Mouse (Mus musculus): ENCODE results near the gene Frmd4a. TPM values are rescaled to one million over a fixed set of nuclear protein-coding genes. Genes with fewer than 3 reads are reported as not detected.

Frmd4a gene
- polyA plus RNA-seq, 1 experiment from 2014 or later: 44.5 TPM

DNA sequence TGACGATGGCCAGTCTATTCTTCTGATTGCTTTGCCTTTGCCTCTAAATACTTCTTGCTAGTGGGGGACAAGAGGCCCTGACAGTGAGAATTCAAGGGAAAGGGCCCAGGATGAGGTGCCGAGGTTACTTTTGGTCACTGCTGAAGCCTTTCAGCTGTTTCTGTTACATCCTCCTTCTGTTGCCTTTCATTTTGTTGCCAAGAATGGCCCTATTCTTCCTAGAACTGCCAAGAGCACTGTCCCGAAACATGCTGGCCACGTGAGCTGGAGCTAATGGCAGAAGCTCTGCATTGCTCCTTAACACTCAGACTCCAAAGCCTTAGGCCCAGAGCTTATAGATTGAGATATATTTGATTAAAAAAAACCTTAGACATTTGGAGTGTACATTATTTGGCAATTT is 178.5 kb downstream of the Frmd4a start:
- no peaks in the 10 kb centered on the region for H3K27me3 ChIP-seq (ENCODE audit: control insufficient read depth, insufficient read depth, low read length)
- WGBS: 88% methylated on average over 4 of the region's 4 CpGs
- H3K27ac ChIP-seq (ENCODE audit: low read depth, low read length): no peak overlapping the region
- ATAC-seq (ENCODE audit: insufficient read depth, low FRiP score, low TSS enrichment): no peak
- no peak overlapping the region for H3K9ac ChIP-seq (ENCODE audit: low read length)
- H3K9me3 ChIP-seq (ENCODE audit: control insufficient read depth, low read length): no peaks in the 10 kb centered on the region
- 0 out of 2 replicates have a peak, but pooled peaks cover 3% of the 10 kb centered on the region for H3K4me1 ChIP-seq (ENCODE audit: control insufficient read depth, insufficient read depth, low read length)
- H3K4me2 ChIP-seq (ENCODE audit: low read depth): no peak overlapping the region
- DNase-seq (ENCODE audit: low spot score): no peak
- no peak overlapping the region for H3K4me3 ChIP-seq (ENCODE audit: low read depth, low read length)
- no peaks in the 10 kb centered on the region for H3K36me3 ChIP-seq (ENCODE audit: control insufficient read depth, insufficient read depth, low read length)

DNA sequence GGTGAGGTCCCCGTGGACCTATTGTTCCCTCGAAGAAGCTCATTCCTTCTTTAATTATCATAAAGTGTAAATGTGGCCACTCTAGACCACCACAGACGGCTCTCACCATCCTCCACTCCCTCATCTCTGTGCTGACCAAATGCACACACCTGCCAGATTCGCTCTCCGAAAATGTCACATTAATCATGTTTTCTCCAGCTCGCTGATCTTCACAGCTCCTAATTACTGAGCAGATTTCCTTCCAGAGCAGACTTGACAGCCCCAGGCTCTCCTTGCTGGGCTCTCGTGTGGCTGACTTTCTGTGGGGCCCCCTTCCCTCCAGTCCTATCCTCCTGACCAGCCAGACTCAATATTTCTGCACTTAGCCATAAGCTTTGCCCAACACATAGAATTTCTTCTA is 191.7 kb downstream of the Frmd4a start:
- WGBS: 66% methylated on average over 7 of the region's 7 CpGs
- Histone ChIP-seq H3K4me1 (ENCODE audit: control insufficient read depth, insufficient read depth, low read length) (no peaks in the 10 kb centered on the region), H3K9ac (ENCODE audit: low read length) (no peak overlapping the region), H3K4me3 (ENCODE audit: low read depth, low read length) (no peak overlapping the region), H3K36me3 (ENCODE audit: control insufficient read depth, insufficient read depth, low read length) (no peaks in the 10 kb centered on the region), H3K27ac (ENCODE audit: low read depth, low read length) (no peak overlapping the region), H3K27me3 (ENCODE audit: control insufficient read depth, insufficient read depth, low read length) (no peaks in the 10 kb centered on the region), H3K4me2 (ENCODE audit: low read depth) (no peak overlapping the region), H3K9me3 (ENCODE audit: control insufficient read depth, low read length) (no peaks in the 10 kb centered on the region)
- no peak for DNase-seq (ENCODE audit: low spot score)
- ATAC-seq (ENCODE audit: insufficient read depth, low FRiP score, low TSS enrichment): no peak

DNA sequence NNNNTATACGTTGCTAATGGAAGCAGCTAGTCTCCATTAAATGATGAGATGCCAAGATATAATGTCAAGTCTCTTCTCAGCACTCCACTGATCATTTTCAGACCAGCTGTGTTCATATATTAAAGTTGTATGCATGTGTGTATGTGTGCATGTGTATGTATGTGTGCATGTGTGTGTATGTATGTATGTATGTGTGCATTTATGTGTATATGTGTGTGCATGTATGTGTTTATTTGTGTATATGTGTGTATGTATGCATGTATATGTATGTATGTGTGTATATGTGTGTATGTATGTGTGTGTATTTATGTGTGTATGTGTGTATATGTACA is 204.9 kb downstream of the Frmd4a start:
- Histone ChIP-seq H3K9ac (ENCODE audit: low read length) (no peak overlapping the region), H3K9me3 (ENCODE audit: control insufficient read depth, low read length) (no peaks in the 10 kb centered on the region), H3K4me1 (ENCODE audit: control insufficient read depth, insufficient read depth, low read length) (peaks cover 4% of the 10 kb centered on the region), H3K27me3 (ENCODE audit: control insufficient read depth, insufficient read depth, low read length) (no peaks in the 10 kb centered on the region), H3K4me3 (ENCODE audit: low read depth, low read length) (no peak overlapping the region), H3K4me2 (ENCODE audit: low read depth) (no peak overlapping the region), H3K36me3 (ENCODE audit: control insufficient read depth, insufficient read depth, low read length) (no peaks in the 10 kb centered on the region), H3K27ac (ENCODE audit: low read depth, low read length) (no peak overlapping the region)
- DNase-seq (ENCODE audit: low spot score): no peak
- WGBS: 8% methylated on average over 1 of the region's 1 CpGs
- ATAC-seq (ENCODE audit: insufficient read depth, low FRiP score, low TSS enrichment): 0 out of 2 replicates have a peak, but pooled peaks have one; percentile 23

DNA sequence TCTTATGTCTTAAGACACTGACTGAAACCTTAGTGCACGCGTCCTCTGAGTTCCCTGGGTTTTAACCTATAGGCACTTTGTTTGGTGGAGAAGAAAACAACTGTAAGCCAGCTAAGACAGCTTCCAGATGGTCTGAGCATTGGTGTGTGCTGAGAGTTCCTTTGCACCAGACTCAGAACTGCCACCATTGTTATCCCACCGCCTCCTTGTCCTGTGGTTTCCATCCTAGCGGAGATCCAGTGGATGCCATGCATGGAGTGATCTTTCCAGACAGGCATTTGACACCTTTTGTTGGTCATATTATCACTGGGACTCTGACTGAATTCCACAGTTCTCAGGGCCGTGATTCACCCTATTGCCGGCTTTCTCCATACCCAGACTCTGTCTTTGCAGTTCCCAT is 205.8 kb downstream of the Frmd4a start:
- H3K36me3 ChIP-seq (ENCODE audit: control insufficient read depth, insufficient read depth, low read length): no peaks in the 10 kb centered on the region
- peaks cover 9% of the 10 kb centered on the region for H3K4me1 ChIP-seq (ENCODE audit: control insufficient read depth, insufficient read depth, low read length)
- no peak overlapping the region for H3K27ac ChIP-seq (ENCODE audit: low read depth, low read length)
- ATAC-seq (ENCODE audit: insufficient read depth, low FRiP score, low TSS enrichment) (no peak), DNase-seq (ENCODE audit: low spot score) (no peak)
- no peaks in the 10 kb centered on the region for H3K27me3 ChIP-seq (ENCODE audit: control insufficient read depth, insufficient read depth, low read length)
- H3K4me3 ChIP-seq (ENCODE audit: low read depth, low read length): no peak overlapping the region
- no peak overlapping the region for H3K4me2 ChIP-seq (ENCODE audit: low read depth)
- no peak overlapping the region for H3K9ac ChIP-seq (ENCODE audit: low read length)
- WGBS: 90% methylated on average over 6 of the region's 6 CpGs
- H3K9me3 ChIP-seq (ENCODE audit: control insufficient read depth, low read length): no peaks in the 10 kb centered on the region

DNA sequence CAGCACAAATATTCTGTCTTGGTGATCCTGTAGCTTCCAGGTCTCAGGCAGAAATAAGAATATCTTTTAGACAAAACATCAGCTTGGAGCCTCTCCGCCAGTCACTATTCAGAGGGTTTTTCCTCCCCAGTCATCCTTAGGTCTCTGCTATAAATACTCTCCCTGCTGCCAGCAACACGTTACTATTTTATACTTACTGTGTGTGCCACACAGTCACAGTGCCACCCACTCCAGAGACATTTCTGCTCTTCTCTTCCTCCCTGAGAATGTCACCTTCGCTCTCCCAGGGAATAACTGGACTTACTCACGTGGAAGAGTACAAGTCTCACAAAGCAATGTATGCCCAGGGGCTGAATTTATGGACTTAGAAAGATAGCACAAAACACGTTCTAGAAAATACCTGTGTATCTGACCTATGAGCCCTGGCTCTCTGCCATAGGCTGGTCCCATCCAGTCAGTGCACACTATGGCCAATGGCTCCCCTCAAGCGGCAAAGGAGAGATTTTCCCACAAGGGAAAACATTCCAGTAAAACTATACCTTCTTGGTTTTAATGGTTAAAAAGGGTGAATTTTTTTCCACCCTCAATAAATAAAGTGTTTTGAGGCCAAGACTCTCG is 209.5 kb downstream of the Frmd4a start:
- Histone ChIP-seq H3K4me3 (ENCODE audit: low read depth, low read length) (no peak overlapping the region), H3K9me3 (ENCODE audit: control insufficient read depth, low read length) (no peaks in the 10 kb centered on the region), H3K4me2 (ENCODE audit: low read depth) (no peak overlapping the region), H3K27me3 (ENCODE audit: control insufficient read depth, insufficient read depth, low read length) (no peaks in the 10 kb centered on the region), H3K9ac (ENCODE audit: low read length) (no peak overlapping the region), H3K36me3 (ENCODE audit: control insufficient read depth, insufficient read depth, low read length) (no peaks in the 10 kb centered on the region), H3K27ac (ENCODE audit: low read depth, low read length) (no peak overlapping the region), H3K4me1 (ENCODE audit: control insufficient read depth, insufficient read depth, low read length) (peaks cover 17% of the 10 kb centered on the region)
- ATAC-seq (ENCODE audit: insufficient read depth, low FRiP score, low TSS enrichment) (no peak), DNase-seq (ENCODE audit: low spot score) (no peak)
- 86% methylated on average over 7 of the region's 7 CpGs for WGBS

DNA sequence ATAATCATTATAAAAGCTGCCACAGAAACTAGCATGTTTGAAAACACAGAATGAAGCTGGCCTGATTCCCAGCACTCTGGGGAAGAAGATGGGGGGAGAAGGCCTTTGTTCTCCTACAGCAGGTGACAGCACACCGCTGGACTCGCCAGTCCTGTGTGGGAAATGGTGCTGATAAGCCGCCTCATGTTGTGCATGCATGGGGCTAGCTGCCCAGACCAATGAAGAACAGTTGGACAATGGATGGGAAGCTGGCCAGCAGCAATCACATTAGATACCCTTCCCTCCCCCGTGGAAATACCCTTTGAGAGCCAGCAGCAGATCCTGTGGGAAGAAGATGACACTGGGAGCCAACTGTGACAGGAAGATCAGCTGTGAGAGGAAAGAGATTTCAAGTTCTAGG is 210.0 kb downstream of the Frmd4a start:
- Histone ChIP-seq H3K9ac (ENCODE audit: low read length) (no peak overlapping the region), H3K36me3 (ENCODE audit: control insufficient read depth, insufficient read depth, low read length) (no peaks in the 10 kb centered on the region), H3K4me2 (ENCODE audit: low read depth) (no peak overlapping the region), H3K4me3 (ENCODE audit: low read depth, low read length) (no peak overlapping the region), H3K4me1 (ENCODE audit: control insufficient read depth, insufficient read depth, low read length) (peaks cover 22% of the 10 kb centered on the region), H3K27ac (ENCODE audit: low read depth, low read length) (no peak overlapping the region), H3K27me3 (ENCODE audit: control insufficient read depth, insufficient read depth, low read length) (no peaks in the 10 kb centered on the region), H3K9me3 (ENCODE audit: control insufficient read depth, low read length) (no peaks in the 10 kb centered on the region)
- no peak for DNase-seq (ENCODE audit: low spot score)
- ATAC-seq (ENCODE audit: insufficient read depth, low FRiP score, low TSS enrichment): no peak
- 77% methylated on average over 4 of the region's 4 CpGs for WGBS

DNA sequence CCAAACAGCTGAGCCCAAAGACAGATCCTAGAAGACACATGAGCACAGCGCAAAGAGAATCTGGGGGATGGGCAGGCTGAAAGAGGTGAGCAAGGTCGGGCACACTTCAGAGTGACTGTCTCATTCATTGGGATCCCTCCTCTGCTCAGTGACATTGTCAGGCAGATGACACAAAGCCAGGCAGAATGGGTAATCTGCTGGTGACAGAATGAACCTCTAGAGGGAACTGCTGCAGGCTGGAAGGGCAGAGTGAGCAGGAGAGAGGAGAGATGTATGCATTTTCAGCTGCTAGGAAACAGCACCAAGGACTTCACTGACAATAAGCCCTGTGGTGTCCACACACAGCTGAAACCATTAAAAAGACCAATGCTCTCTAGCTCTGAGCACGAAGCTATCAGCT is 211.0 kb downstream of the Frmd4a start:
- DNase-seq (ENCODE audit: low spot score) (peak; percentile 31), ATAC-seq (ENCODE audit: insufficient read depth, low FRiP score, low TSS enrichment) (no peak)
- H3K4me1 ChIP-seq (ENCODE audit: control insufficient read depth, insufficient read depth, low read length): peaks cover 28% of the 10 kb centered on the region
- WGBS: 54% methylated on average over 3 of the region's 3 CpGs
- no peaks in the 10 kb centered on the region for H3K27me3 ChIP-seq (ENCODE audit: control insufficient read depth, insufficient read depth, low read length)
- H3K36me3 ChIP-seq (ENCODE audit: control insufficient read depth, insufficient read depth, low read length): no peaks in the 10 kb centered on the region
- H3K27ac ChIP-seq (ENCODE audit: low read depth, low read length): no peak overlapping the region
- H3K4me3 ChIP-seq (ENCODE audit: low read depth, low read length): no peak overlapping the region
- H3K4me2 ChIP-seq (ENCODE audit: low read depth): no peak overlapping the region
- no peaks in the 10 kb centered on the region for H3K9me3 ChIP-seq (ENCODE audit: control insufficient read depth, low read length)
- H3K9ac ChIP-seq (ENCODE audit: low read length): no peak overlapping the region

DNA sequence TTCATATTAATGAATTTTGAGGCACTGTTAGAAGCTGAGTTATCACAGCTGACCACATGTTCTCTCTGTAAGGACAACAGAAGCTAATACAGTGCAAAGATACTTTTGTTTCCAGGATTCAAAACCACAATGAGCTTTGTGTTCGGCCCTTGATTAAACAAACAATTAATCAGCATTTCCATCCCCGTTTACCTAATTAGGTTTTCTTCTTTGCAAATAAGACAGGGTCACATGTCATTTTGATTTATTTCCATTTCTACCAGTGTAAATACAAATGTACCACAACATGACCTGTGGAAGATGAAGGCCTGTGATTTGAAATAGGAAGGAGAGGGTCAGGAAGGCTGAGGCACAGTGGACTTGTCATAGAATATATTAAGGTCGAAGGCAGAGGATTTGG is 214.8 kb downstream of the Frmd4a start:
- Histone ChIP-seq H3K27me3 (ENCODE audit: control insufficient read depth, insufficient read depth, low read length) (no peaks in the 10 kb centered on the region), H3K4me2 (ENCODE audit: low read depth) (peak overlapping the region; percentile 17; the same call in 1 of the 2 replicates), H3K9me3 (ENCODE audit: control insufficient read depth, low read length) (no peaks in the 10 kb centered on the region), H3K9ac (ENCODE audit: low read length) (no peak overlapping the region), H3K27ac (ENCODE audit: low read depth, low read length) (peak overlapping the region; percentile 45), H3K36me3 (ENCODE audit: control insufficient read depth, insufficient read depth, low read length) (no peaks in the 10 kb centered on the region), H3K4me1 (ENCODE audit: control insufficient read depth, insufficient read depth, low read length) (peaks cover 28% of the 10 kb centered on the region), H3K4me3 (ENCODE audit: low read depth, low read length) (no peak overlapping the region)
- ATAC-seq (ENCODE audit: insufficient read depth, low FRiP score, low TSS enrichment): peak; percentile 33; the same call in 1 of the 2 replicates
- DNase-seq (ENCODE audit: low spot score): no peak
- WGBS: 50% methylated on average over 3 of the region's 3 CpGs

DNA sequence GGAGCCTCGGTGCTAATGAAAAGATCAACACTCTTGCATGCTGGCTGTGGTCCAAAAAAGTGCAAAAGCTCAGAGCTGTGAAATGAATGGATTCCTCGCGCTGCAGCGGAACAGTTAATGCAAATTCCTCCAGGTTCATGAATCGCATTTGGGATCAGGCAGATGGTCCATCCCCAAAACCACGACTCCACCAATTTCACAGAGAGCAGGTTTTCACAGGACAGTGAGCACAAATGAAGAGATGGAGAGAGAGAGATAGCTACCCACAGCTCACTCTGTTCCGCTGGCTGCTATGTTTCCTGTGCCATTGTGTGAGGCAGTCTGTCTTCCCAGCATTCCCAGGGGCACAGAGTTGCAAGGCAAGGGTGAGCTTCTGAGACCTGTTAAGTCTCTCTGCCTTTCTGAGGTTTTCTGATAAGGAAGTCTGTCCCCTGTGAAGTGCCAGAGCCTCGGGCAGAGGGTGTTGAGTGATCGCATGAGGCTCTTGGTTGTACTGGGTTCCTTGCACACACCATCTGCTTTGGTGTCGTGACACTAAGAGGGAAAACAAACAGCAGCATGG is 215.3 kb downstream of the Frmd4a start:
- no peak overlapping the region for H3K9ac ChIP-seq (ENCODE audit: low read length)
- no peak overlapping the region for H3K4me3 ChIP-seq (ENCODE audit: low read depth, low read length)
- H3K27me3 ChIP-seq (ENCODE audit: control insufficient read depth, insufficient read depth, low read length): no peaks in the 10 kb centered on the region
- peak overlapping the region; percentile 17; the same call in 1 of the 2 replicates for H3K4me2 ChIP-seq (ENCODE audit: low read depth)
- peak; percentile 50 for DNase-seq (ENCODE audit: low spot score)
- no peaks in the 10 kb centered on the region for H3K36me3 ChIP-seq (ENCODE audit: control insufficient read depth, insufficient read depth, low read length)
- WGBS: 31% methylated on average over 10 of the region's 10 CpGs
- peak overlapping the region; percentile 45 for H3K27ac ChIP-seq (ENCODE audit: low read depth, low read length)
- peak; percentile 58 for ATAC-seq (ENCODE audit: insufficient read depth, low FRiP score, low TSS enrichment)
- H3K4me1 ChIP-seq (ENCODE audit: control insufficient read depth, insufficient read depth, low read length): peaks cover 28% of the 10 kb centered on the region
- H3K9me3 ChIP-seq (ENCODE audit: control insufficient read depth, low read length): no peaks in the 10 kb centered on the region

All from neural tube, embryonic 11.5 days (tissue).